Mouse (Mus musculus) stomach, postnatal 0 days (tissue): ENCODE measurements at regions not wholly inside any gene's neighbourhood (a gene's known extent, or its start where the extent isn't known, plus 50 kb on each side); places are given as distances from the start of the nearest gene placed in this dataset.
A peak's percentile ranks its signal among the peaks of the same experiment; 100 is the strongest.

Experiments used
- ATAC-seq: fragments of 200-750 bp; cut with Nextera tagmentation; 2 replicates; pipeline ENCODE4 v1.8.0; 2017; ENCODE audit not compliant: low FRiP score, low TSS enrichment
- DNase-seq: peaks from one replicate; pipeline ENCODE4 v3.0.0-alpha.2; 2016; ENCODE audit warnings: low spot score
- H3K27ac ChIP-seq: fragments of 300-500 bp; sonication (generic); replicated peaks from 2 replicates; pipeline ENCODE4 v1.5.1; 2014; ENCODE audit warnings: mild to moderate bottlenecking, control low read depth
- H3K27me3 ChIP-seq: fragments of 300-500 bp; sonication (generic); 2 replicates; pipeline ENCODE4 v1.6.1; 2014; ENCODE audit warnings: low read length; ENCODE audit not compliant: control insufficient read depth, insufficient read depth
- H3K36me3 ChIP-seq: fragments of 300-500 bp; sonication (generic); 2 replicates; pipeline ENCODE4 v1.6.1; 2014; ENCODE audit warnings: low read length, mixed read lengths; ENCODE audit not compliant: control insufficient read depth, insufficient read depth
- H3K4me1 ChIP-seq: fragments of 300-500 bp; sonication (generic); replicated peaks from 2 replicates; pipeline ENCODE4 v1.6.1; 2014; ENCODE audit warnings: antibody characterized with exemption; ENCODE audit not compliant: control insufficient read depth, insufficient read depth
- H3K4me2 ChIP-seq: fragments of 300-500 bp; sonication (generic); replicated peaks from 2 replicates; pipeline ENCODE4 v1.6.1; 2014; ENCODE audit warnings: low read depth, mild to moderate bottlenecking, control low read depth, moderate library complexity
- H3K4me3 ChIP-seq: fragments of 300-500 bp; sonication (generic); 2 replicates; pipeline ENCODE4 v1.5.1; 2014; ENCODE audit warnings: low read depth, low read length, control low read depth
- H3K9ac ChIP-seq: fragments of 300-500 bp; sonication (generic); 2 replicates; pipeline ENCODE4 v1.6.1; 2014; ENCODE audit warnings: mild to moderate bottlenecking, low read length, control low read depth, mixed read lengths
- H3K9me3 ChIP-seq: fragments of 300-500 bp; sonication (generic); 2 replicates; pipeline ENCODE4 v1.6.1; 2016; ENCODE audit warnings: low read length; ENCODE audit not compliant: control insufficient read depth
- CTCF ChIP-seq: IDR thresholded peaks from 2 replicates; pipeline ENCODE4 v1.5.1; 2016; ENCODE audit warnings: antibody characterized with exemption, low read depth, mild to moderate bottlenecking, moderate library complexity
- EP300 ChIP-seq: optimal IDR thresholded peaks from 2 replicates; pipeline ENCODE3; 2016; ENCODE audit warnings: antibody characterized with exemption
- WGBS: fragments of 180-500 bp; shearing (Covaris S2); extraction: QIAGEN DNeasy Blood & Tissue Kit; methylation state at CpG from one replicate; pipeline ENCODE4 v1.1.7; 2014; 5-methylcytosine and 5-hydroxymethylcytosine counted together

GRCm38 (mm10) chr19:37795552-37796343 lies 98.2 kb downstream of the Cyp26a1 start:
- no peak overlapping the region for H3K4me2 ChIP-seq
- H3K9ac ChIP-seq, result no peak overlapping the region
- no peaks in the 10 kb centered on the region for H3K27me3 ChIP-seq
- 78% methylated on average over 18 of the region's 18 CpGs for WGBS
- no peak for ATAC-seq
- DNase-seq, result no peak
- H3K36me3 ChIP-seq, result no peaks in the 10 kb centered on the region
- TF ChIP-seq CTCF, result no peak
- H3K27ac ChIP-seq, result no peak overlapping the region
- no peaks in the 10 kb centered on the region for H3K4me1 ChIP-seq
- H3K4me3 ChIP-seq, result no peak overlapping the region
- H3K9me3 ChIP-seq, result no peaks in the 10 kb centered on the region

GRCm38 (mm10) chr19:37800161-37800660 lies 102.6 kb downstream of the Cyp26a1 start:
- TF ChIP-seq CTCF, result no peak
- no peak for TF ChIP-seq EP300
- no peak overlapping the region for H3K9ac ChIP-seq
- H3K27ac ChIP-seq, result no peak overlapping the region
- H3K27me3 ChIP-seq, result no peaks in the 10 kb centered on the region
- no peak overlapping the region for H3K4me3 ChIP-seq
- no peaks in the 10 kb centered on the region for H3K36me3 ChIP-seq
- 75% methylated on average over 3 of the region's 3 CpGs for whole genome bisulfite sequencing
- ATAC-seq, result no peak
- no peak for DNase-seq
- H3K9me3 ChIP-seq, result no peaks in the 10 kb centered on the region
- no peaks in the 10 kb centered on the region for H3K4me1 ChIP-seq
- no peak overlapping the region for H3K4me2 ChIP-seq

- Histone ChIP-seq H3K27ac (no peak overlapping the region), H3K4me1 (no peaks in the 10 kb centered on the region), H3K9me3 (no peaks in the 10 kb centered on the region), H3K4me2 (no peak overlapping the region), H3K4me3 (no peak overlapping the region), H3K27me3 (no peaks in the 10 kb centered on the region), H3K36me3 (no peaks in the 10 kb centered on the region), H3K9ac (no peak overlapping the region)
- WGBS, result 80% methylated on average over 11 of the region's 11 CpGs
- no peak for ATAC-seq
- no peak for DNase-seq
- TF ChIP-seq EP300, result no peak
- TF ChIP-seq CTCF, result no peak
These were observed 112.1 kb downstream of the Cyp26a1 start for GRCm38 (mm10) chr19:37809666-37810065.

- Histone ChIP-seq H3K4me1 (no peaks in the 10 kb centered on the region), H3K9me3 (no peaks in the 10 kb centered on the region), H3K4me2 (peak overlapping the region; percentile 34), H3K36me3 (no peaks in the 10 kb centered on the region), H3K4me3 (no peak overlapping the region), H3K9ac (no peak overlapping the region), H3K27me3 (no peaks in the 10 kb centered on the region), H3K27ac (no peak overlapping the region)
- peak; percentile 17 for DNase-seq
- no peak for TF ChIP-seq EP300
- TF ChIP-seq CTCF, result no peak
- WGBS, result 20% methylated on average over 19 of the region's 19 CpGs
- no peak for ATAC-seq
These were observed 116.8 kb downstream of the Cyp26a1 start for GRCm38 (mm10) chr19:37814089-37815073.

- H3K4me2 ChIP-seq, result no peak overlapping the region
- H3K9me3 ChIP-seq, result no peaks in the 10 kb centered on the region
- H3K9ac ChIP-seq, result no peak overlapping the region
- no peak for TF ChIP-seq EP300
- no peak for TF ChIP-seq CTCF
- no peak overlapping the region for H3K4me3 ChIP-seq
- 86% methylated on average over 2 of the region's 2 CpGs for WGBS
- DNase-seq (no peak), ATAC-seq (no peak)
- no peak overlapping the region for H3K27ac ChIP-seq
- no peaks in the 10 kb centered on the region for H3K36me3 ChIP-seq
- no peaks in the 10 kb centered on the region for H3K27me3 ChIP-seq
- no peaks in the 10 kb centered on the region for H3K4me1 ChIP-seq
These were observed 118.0 kb downstream of the Cyp26a1 start for GRCm38 (mm10) chr19:37815627-37816026.
